Mouse (Mus musculus) forebrain, embryonic 12.5 days (tissue): ENCODE measurements around the gene Nadsyn1. TPM values are rescaled to one million over a fixed set of nuclear protein-coding genes. Genes with fewer than 3 reads are reported as not detected.

ENCODE experiments used
- ATAC-seq: fragments of 200-750 bp; cut with Nextera tagmentation; 2 replicates; pipeline ENCODE4 v1.8.0; 2017; ENCODE audit warnings: moderate TSS enrichment; ENCODE audit not compliant: low FRiP score
- H3K27ac ChIP-seq: fragments of 300-500 bp; sonication (generic); 2 replicates; pipeline ENCODE4 v1.5.1; 2016; ENCODE audit warnings: mild to moderate bottlenecking
- H3K27me3 ChIP-seq: fragments of 300-500 bp; sonication (generic); 2 replicates; pipeline ENCODE4 v1.6.1; 2016; ENCODE audit warnings: mild to moderate bottlenecking
- H3K36me3 ChIP-seq: fragments of 300-500 bp; sonication (generic); replicated peaks from 2 replicates; pipeline ENCODE4 v1.6.1; 2016; ENCODE audit warnings: mild to moderate bottlenecking
- H3K4me1 ChIP-seq: fragments of 300-500 bp; sonication (generic); 2 replicates; pipeline ENCODE4 v1.6.1; 2016
- H3K4me2 ChIP-seq: fragments of 300-500 bp; sonication (generic); 2 replicates; pipeline ENCODE4 v1.6.1; 2016; ENCODE audit warnings: mild to moderate bottlenecking, moderate library complexity
- H3K4me3 ChIP-seq: fragments of 300-500 bp; sonication (generic); replicated peaks from 2 replicates; pipeline ENCODE4 v1.5.1; 2016; ENCODE audit warnings: mild to moderate bottlenecking
- H3K9ac ChIP-seq: fragments of 300-500 bp; sonication (generic); 2 replicates; pipeline ENCODE4 v1.6.1; 2016; ENCODE audit warnings: mild to moderate bottlenecking
- H3K9me3 ChIP-seq: fragments of 300-500 bp; sonication (generic); 2 replicates; pipeline ENCODE4 v1.6.1; 2016
- WGBS: fragments of 180-500 bp; shearing (Covaris S2); methylation state at CpG from one replicate; pipeline ENCODE4 v1.1.7; 2016; 5-methylcytosine and 5-hydroxymethylcytosine counted together
- polyA plus RNA-seq: library from polyadenylated mRNA; unstranded; fragments of >200 nt; fragmentation: Nextera tagmentation; extraction: Ambion mirVana; gene quantifications from 2 replicates; pipeline ENCODE4 v1.2.1, GENCODE M21; 2016

Nadsyn1 gene
- polyA plus RNA-seq, 1 experiment from 2014 or later, result 8.5 TPM

- H3K4me2 ChIP-seq, result no peak overlapping the region
- no peak overlapping the region for H3K4me3 ChIP-seq
- peaks cover 52% of the 10 kb centered on the region for H3K4me1 ChIP-seq
- 91% methylated on average over 2 of the region's 2 CpGs for WGBS
- H3K9me3 ChIP-seq, result no peaks in the 10 kb centered on the region
- no peak overlapping the region for H3K27ac ChIP-seq
- H3K36me3 ChIP-seq, result peaks cover 15% of the 10 kb centered on the region
- ATAC-seq, result no peak
- no peak overlapping the region for H3K9ac ChIP-seq
- no peaks in the 10 kb centered on the region for H3K27me3 ChIP-seq
These were observed 10.0 kb upstream of the Nadsyn1 start for GRCm38 (mm10) chr7:143832611-143833010.

GRCm38 (mm10) chr7:143832196-143832595 lies 9.5 kb upstream of the Nadsyn1 start:
- 0 out of 2 replicates have a peak overlapping the region, but pooled peaks have one; percentile 8 for H3K9ac ChIP-seq
- no peaks in the 10 kb centered on the region for H3K9me3 ChIP-seq
- H3K4me1 ChIP-seq, result peaks cover 52% of the 10 kb centered on the region
- WGBS, result 88% methylated on average over 8 of the region's 8 CpGs
- H3K27ac ChIP-seq, result no peak overlapping the region
- H3K4me3 ChIP-seq, result no peak overlapping the region
- H3K36me3 ChIP-seq, result peaks cover 11% of the 10 kb centered on the region
- H3K4me2 ChIP-seq, result 0 out of 2 replicates have a peak overlapping the region, but pooled peaks have one; percentile 88
- no peak for ATAC-seq
- no peaks in the 10 kb centered on the region for H3K27me3 ChIP-seq

GRCm38 (mm10) chr7:143830399-143830798 lies 7.8 kb upstream of the Nadsyn1 start:
- H3K4me2 ChIP-seq, result peak overlapping the region; percentile 88
- H3K36me3 ChIP-seq, result no peaks in the 10 kb centered on the region; the same call in 1 of the 2 replicates
- peaks cover 48% of the 10 kb centered on the region for H3K4me1 ChIP-seq
- H3K9me3 ChIP-seq, result no peaks in the 10 kb centered on the region
- peak; percentile 25 for ATAC-seq
- no peaks in the 10 kb centered on the region for H3K27me3 ChIP-seq
- H3K9ac ChIP-seq, result peak overlapping the region; percentile 82
- H3K27ac ChIP-seq, result peak overlapping the region; percentile 81
- peak overlapping the region; percentile 60 for H3K4me3 ChIP-seq
- 8% methylated on average over 6 of the region's 6 CpGs for WGBS

DNA sequence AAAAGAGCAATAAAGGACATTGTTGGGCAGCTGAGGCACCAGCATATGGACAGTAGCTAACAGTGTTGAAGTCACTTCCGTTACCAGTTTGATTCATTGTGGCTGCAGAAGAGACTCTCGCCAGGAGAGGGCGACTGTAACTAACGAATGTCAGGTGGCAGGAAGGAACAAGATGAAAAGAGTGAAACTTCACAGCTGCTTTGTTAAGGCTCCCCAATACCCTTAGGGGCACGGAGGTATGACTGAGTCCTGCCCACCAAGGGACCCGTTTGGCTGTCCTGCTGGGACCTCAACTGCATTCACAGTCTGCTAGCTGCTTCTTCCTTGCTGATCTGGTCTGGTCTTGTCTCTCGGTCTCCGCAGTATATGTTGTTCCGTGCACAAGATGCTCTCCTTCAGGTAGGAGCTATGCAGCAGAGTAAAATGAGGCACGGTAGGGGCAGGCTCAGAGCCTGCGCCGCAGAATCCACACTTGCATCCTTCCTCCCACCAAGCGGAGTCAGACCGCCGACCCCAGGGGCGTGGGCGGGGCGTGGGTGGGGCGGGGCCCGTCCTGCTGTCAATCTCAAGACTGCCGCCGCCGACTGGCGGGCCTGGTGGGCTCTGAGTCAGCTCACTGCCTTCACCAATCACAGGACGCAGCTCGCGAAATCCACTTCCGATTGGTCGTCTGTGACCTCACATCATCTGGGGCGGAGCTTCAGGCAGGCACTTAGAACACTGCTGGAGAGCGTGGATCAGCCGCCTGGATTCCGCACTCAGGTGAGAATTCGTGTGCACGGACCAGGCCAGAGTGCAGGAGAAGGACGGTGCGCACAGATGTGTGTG lies 7.1 kb upstream of the Nadsyn1 start:
- peak overlapping the region; percentile 60 for H3K4me3 ChIP-seq
- peak overlapping the region; percentile 82 for H3K9ac ChIP-seq
- H3K4me2 ChIP-seq, result peak overlapping the region; percentile 88
- no peaks in the 10 kb centered on the region for H3K9me3 ChIP-seq
- ATAC-seq, result peak; percentile 98
- H3K27ac ChIP-seq, result peak overlapping the region; percentile 94
- WGBS, result under 1% methylated on average over 37 of the region's 37 CpGs
- H3K4me1 ChIP-seq, result peaks cover 43% of the 10 kb centered on the region
- H3K36me3 ChIP-seq, result no peaks in the 10 kb centered on the region; the same call in 1 of the 2 replicates
- H3K27me3 ChIP-seq, result no peaks in the 10 kb centered on the region

DNA sequence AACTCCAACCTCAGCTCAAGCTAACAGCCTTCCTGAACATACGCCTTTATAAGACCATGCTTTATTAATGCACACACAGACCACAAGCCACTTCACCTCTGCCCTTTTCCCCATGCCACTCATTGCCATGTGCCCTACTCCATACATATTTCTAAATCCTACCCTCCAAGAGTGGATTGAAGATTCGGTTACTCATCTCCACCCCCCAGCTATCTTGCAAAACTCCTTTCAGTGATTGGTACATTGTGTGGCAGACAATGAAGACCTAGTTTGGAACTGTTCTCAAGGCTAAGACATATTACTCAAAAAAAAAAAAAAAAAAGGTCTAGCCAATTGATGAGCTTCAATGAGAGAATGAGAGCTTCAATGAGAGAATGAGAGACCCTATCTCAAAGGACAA lies 4.3 kb upstream of the Nadsyn1 start:
- no peak for ATAC-seq
- Histone ChIP-seq H3K27ac (no peak overlapping the region), H3K9me3 (no peaks in the 10 kb centered on the region), H3K4me1 (peaks cover 25% of the 10 kb centered on the region), H3K27me3 (no peaks in the 10 kb centered on the region), H3K4me3 (no peak overlapping the region), H3K9ac (no peak overlapping the region), H3K36me3 (no peaks in the 10 kb centered on the region; the same call in 1 of the 2 replicates), H3K4me2 (no peak overlapping the region)
- WGBS, result 94% methylated on average over 2 of the region's 2 CpGs

- peak overlapping the region; percentile 60; the same call in 1 of the 2 replicates for H3K27ac ChIP-seq
- peak; percentile 37 for ATAC-seq
- no peaks in the 10 kb centered on the region for H3K9me3 ChIP-seq
- 68% methylated on average over 4 of the region's 4 CpGs for WGBS
- peak overlapping the region; percentile 52; the same call in 1 of the 2 replicates for H3K9ac ChIP-seq
- peaks cover 18% of the 10 kb centered on the region for H3K4me1 ChIP-seq
- peaks cover 8% of the 10 kb centered on the region for H3K36me3 ChIP-seq
- H3K27me3 ChIP-seq, result no peaks in the 10 kb centered on the region
- peak overlapping the region; percentile 54 for H3K4me2 ChIP-seq
- H3K4me3 ChIP-seq, result peak overlapping the region; percentile 60
These were observed 587 bp upstream of the Nadsyn1 start for GRCm38 (mm10) chr7:143823266-143823605.

GRCm38 (mm10) chr7:143821241-143821640 lies 1.4 kb downstream of the Nadsyn1 start:
- peaks cover 21% of the 10 kb centered on the region for H3K36me3 ChIP-seq
- peaks cover 18% of the 10 kb centered on the region for H3K4me1 ChIP-seq
- H3K27me3 ChIP-seq, result no peaks in the 10 kb centered on the region
- no peak overlapping the region for H3K27ac ChIP-seq
- no peak overlapping the region for H3K4me3 ChIP-seq
- H3K9ac ChIP-seq, result no peak overlapping the region
- no peaks in the 10 kb centered on the region for H3K9me3 ChIP-seq
- no peak for ATAC-seq
- WGBS, result 79% methylated on average over 2 of the region's 2 CpGs
- no peak overlapping the region for H3K4me2 ChIP-seq

DNA sequence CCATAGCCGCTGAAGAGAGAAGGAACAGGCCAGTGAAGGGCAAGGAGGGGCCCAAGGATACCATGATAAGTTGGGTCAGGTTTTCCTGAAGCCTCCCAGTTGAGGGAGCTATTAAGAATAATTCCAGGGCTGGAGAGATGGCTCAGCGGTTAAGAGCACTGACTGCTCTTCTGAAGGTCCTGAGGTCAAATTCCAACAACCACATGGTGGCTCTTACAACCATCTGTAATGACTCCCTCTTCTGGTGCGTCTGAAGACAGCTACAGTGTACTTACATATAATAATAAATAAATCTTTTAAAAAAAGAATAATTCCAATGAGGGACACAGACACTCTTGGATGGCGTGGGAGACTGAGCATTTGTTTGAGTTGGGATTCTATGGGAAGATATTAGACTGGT lies 3.4 kb downstream of the Nadsyn1 start:
- peaks cover 34% of the 10 kb centered on the region for H3K36me3 ChIP-seq
- peaks cover 18% of the 10 kb centered on the region for H3K4me1 ChIP-seq
- no peak overlapping the region for H3K9ac ChIP-seq
- no peak overlapping the region for H3K27ac ChIP-seq
- H3K27me3 ChIP-seq, result no peaks in the 10 kb centered on the region
- WGBS, result 83% methylated on average over 4 of the region's 4 CpGs
- ATAC-seq, result no peak
- H3K9me3 ChIP-seq, result no peaks in the 10 kb centered on the region
- no peak overlapping the region for H3K4me2 ChIP-seq
- H3K4me3 ChIP-seq, result no peak overlapping the region

DNA sequence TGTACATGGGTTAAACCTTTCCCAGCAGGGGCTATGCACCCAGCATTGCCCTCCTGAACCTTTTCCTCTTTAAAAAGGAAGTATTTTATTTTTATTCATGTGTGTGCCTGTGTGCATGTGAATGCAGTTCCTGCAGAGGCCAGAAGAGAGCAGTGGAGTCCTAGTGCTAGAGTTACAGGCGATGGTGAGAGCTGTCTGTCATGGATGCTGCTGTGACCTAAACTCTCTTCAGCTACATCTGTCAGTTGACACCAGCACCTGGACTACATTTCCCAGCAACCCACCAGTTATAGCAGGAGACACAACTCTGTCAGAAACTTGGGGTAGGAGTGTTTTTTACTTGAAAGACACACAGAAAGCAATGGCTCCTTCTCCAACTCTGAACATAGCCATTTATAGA lies 13.7 kb downstream of the Nadsyn1 start:
- Histone ChIP-seq H3K9ac (no peak overlapping the region), H3K4me3 (no peak overlapping the region), H3K9me3 (no peaks in the 10 kb centered on the region), H3K36me3 (peaks cover 80% of the 10 kb centered on the region), H3K4me1 (no peaks in the 10 kb centered on the region), H3K27me3 (no peaks in the 10 kb centered on the region), H3K27ac (no peak overlapping the region), H3K4me2 (no peak overlapping the region)
- no peak for ATAC-seq
- WGBS, result 50% methylated on average over 1 of the region's 1 CpGs

DNA sequence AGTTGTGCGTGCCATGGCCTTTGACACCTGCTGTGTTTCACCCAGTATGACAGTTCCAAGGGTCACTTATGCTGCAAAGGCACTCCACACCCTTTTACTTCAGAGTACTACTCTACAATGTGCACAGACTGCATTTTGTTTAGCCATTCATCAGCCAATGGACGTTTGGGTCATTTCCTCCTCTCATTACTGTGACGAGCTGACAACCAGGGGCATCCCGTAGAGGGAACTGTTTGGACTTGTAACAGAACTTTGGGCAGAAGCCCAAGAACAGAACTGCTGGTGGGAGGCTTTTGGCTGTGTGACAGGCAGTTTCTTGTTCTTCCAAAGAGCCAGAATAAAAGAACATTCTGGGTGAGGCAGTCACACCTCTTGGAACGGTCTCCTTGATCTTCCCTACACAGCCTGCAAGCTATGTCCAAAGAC lies 17.4 kb downstream of the Nadsyn1 start:
- 68% methylated on average over 5 of the region's 5 CpGs for WGBS
- Histone ChIP-seq H3K27ac (no peak overlapping the region), H3K27me3 (no peaks in the 10 kb centered on the region), H3K4me3 (no peak overlapping the region), H3K9me3 (no peaks in the 10 kb centered on the region), H3K4me1 (no peaks in the 10 kb centered on the region), H3K36me3 (peaks cover 80% of the 10 kb centered on the region), H3K4me2 (no peak overlapping the region), H3K9ac (no peak overlapping the region)
- no peak for ATAC-seq

DNA sequence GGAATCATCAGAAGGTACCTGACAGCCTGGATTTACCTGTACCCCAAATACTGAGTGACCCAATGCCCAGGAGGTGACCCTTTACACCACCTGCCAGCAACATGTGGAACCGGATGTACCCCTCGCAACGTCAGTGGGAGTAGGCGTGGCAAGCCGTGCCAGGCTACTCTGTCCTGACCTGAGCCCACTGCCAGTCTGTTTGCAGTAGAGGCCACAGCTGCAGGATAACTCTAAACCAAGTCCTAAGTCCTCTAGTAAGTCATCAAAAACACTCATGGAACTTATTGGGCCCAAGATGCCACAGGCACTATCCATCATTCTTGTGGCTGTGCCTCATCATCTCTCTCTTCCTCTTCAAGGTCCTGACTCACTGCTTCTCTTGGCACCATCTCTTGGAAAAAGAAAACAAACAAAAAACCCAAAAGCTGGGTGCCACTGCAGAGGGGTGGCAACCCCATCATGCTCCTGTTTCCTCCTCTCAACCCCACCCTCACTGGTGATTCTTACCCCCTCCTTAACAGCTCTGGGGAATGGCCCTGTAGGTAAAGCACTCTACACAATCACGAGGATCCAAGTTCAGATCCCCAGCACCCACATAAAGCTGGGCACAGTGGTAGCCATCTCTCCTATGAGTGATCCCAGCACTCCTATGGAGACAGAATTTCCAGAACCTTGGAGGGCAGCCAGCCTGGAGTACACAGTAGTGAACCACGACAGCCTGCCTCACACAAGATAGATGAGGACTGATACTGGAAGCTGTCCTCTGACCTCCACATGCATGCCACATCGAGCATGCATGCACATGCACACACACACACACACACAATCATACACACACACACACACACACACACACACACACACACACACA lies 21.2 kb downstream of the Nadsyn1 start:
- H3K36me3 ChIP-seq, result peaks cover 84% of the 10 kb centered on the region
- no peaks in the 10 kb centered on the region for H3K27me3 ChIP-seq
- H3K27ac ChIP-seq, result no peak overlapping the region
- no peaks in the 10 kb centered on the region for H3K9me3 ChIP-seq
- 91% methylated on average over 8 of the region's 8 CpGs for WGBS
- H3K4me1 ChIP-seq, result no peaks in the 10 kb centered on the region
- H3K4me2 ChIP-seq, result no peak overlapping the region
- ATAC-seq, result no peak
- H3K9ac ChIP-seq, result no peak overlapping the region
- no peak overlapping the region for H3K4me3 ChIP-seq

- no peaks in the 10 kb centered on the region for H3K9me3 ChIP-seq
- no peak overlapping the region for H3K4me3 ChIP-seq
- H3K27me3 ChIP-seq, result no peaks in the 10 kb centered on the region
- H3K27ac ChIP-seq, result no peak overlapping the region
- H3K4me2 ChIP-seq, result no peak overlapping the region
- no peaks in the 10 kb centered on the region for H3K4me1 ChIP-seq
- WGBS, result 89% methylated on average over 1 of the region's 1 CpGs
- no peak for ATAC-seq
- no peak overlapping the region for H3K9ac ChIP-seq
- H3K36me3 ChIP-seq, result peaks cover 89% of the 10 kb centered on the region
These were observed 21.9 kb downstream of the Nadsyn1 start for GRCm38 (mm10) chr7:143800770-143801169.
